In genomic region chr4:46411489-46411888, GRCm38 (mm10) we compare ENCODE assay signal across 14 mouse cellular contexts. TPM values are rescaled to one million over a fixed set of nuclear protein-coding genes. Genes with fewer than 3 reads are reported as not detected.
DNase-seq lines count a peak whose midpoint lies in the region; ATAC-seq lines count a peak whose summit lies in the region.
"Had no signal": no experiment of that assay in that cellular context is flagged by ENCODE, and none has a peak within 500 bp of the region (broad histone marks: within the 10 kb centered on the region; RNA-seq: fewer than 3 reads in every experiment).

No protein-coding gene starts in this region.

- peak; percentile 49 for ATAC-seq in activated CD4-positive, CD25-positive, alpha-beta regulatory T cell, adult 4 months
- ATAC-seq in liver, embryonic 16.5 days (ENCODE audit: low read depth): no peak
- ATAC-seq in hindbrain, embryonic 16.5 days: no peak
- ATAC-seq: forebrain, postnatal 0 days had no signal

- WGBS in liver, embryonic 16.5 days (ENCODE audit: insufficient replicate concordance): 31% methylated on average over 6 of the region's 6 CpGs
- WGBS in hindbrain, embryonic 16.5 days: 83% methylated on average over 6 of the region's 6 CpGs

- H3K4me1 ChIP-seq in liver, embryonic 16.5 days (ENCODE audit: control insufficient read depth, low read depth, low read length): peaks cover 60% of the 10 kb centered on the region
- no peaks in the 10 kb centered on the region for H3K4me1 ChIP-seq in hindbrain, embryonic 16.5 days (ENCODE audit: control insufficient read depth, insufficient read depth, low read depth, low read length)
- H3K4me1 ChIP-seq: limb, embryonic 15.5 days had no signal

- H3K27me3 ChIP-seq in liver, embryonic 16.5 days (ENCODE audit: control insufficient read depth, insufficient read depth, low read depth, low read length): no peaks in the 10 kb centered on the region
- no peaks in the 10 kb centered on the region for H3K27me3 ChIP-seq in hindbrain, embryonic 16.5 days (replicated peaks; ENCODE audit: control insufficient read depth, insufficient read depth, low read length)
- H3K27me3 ChIP-seq: limb, embryonic 15.5 days had no signal

- peak; percentile 12 for DNase-seq in layer of hippocampus, adult 11-12 months (ENCODE audit: low spot score)
- DNase-seq in layer of hippocampus, adult 9-10 months (ENCODE audit: low spot score): no peak
- DNase-seq in thymus, postnatal 10 days (ENCODE audit: low spot score in 2 of 2): peak; percentile 40 to 59
- DNase-seq in right cerebral cortex, postnatal 36 days (ENCODE audit: low spot score in 2 of 2): no peak
- no peak for DNase-seq in gastrocnemius, adult 18-20 months (ENCODE audit: low spot score)
- DNase-seq: adrenal gland, postnatal 14 days; forebrain, postnatal 0 days; kidney, postnatal 14 days had no signal

- no peaks in the 10 kb centered on the region for H3K9me3 ChIP-seq in liver, embryonic 16.5 days (replicated peaks; ENCODE audit: control insufficient read depth, low read length)
- no peaks in the 10 kb centered on the region for H3K9me3 ChIP-seq in hindbrain, embryonic 16.5 days (ENCODE audit: control insufficient read depth, low read length)
- H3K9me3 ChIP-seq: limb, embryonic 15.5 days had no signal

- no peaks in the 10 kb centered on the region for H3K36me3 ChIP-seq in liver, embryonic 16.5 days (ENCODE audit: control insufficient read depth, insufficient read depth)
- H3K36me3 ChIP-seq in hindbrain, embryonic 16.5 days (ENCODE audit: control insufficient read depth, insufficient read depth, low read length): no peaks in the 10 kb centered on the region
- H3K36me3 ChIP-seq: limb, embryonic 15.5 days had no signal

- peak overlapping the region; percentile 99 for H3K27ac ChIP-seq in liver, embryonic 16.5 days (ENCODE audit: low read length)
- H3K27ac ChIP-seq in hindbrain, embryonic 16.5 days (ENCODE audit: low read depth, low read length): no peak overlapping the region
- H3K27ac ChIP-seq: limb, embryonic 15.5 days had no signal

- H3K4me2 ChIP-seq in liver, embryonic 16.5 days (ENCODE audit: low read depth, low read length): peak overlapping the region; percentile 73
- no peak overlapping the region for H3K4me2 ChIP-seq in hindbrain, embryonic 16.5 days (ENCODE audit: low read length)
- H3K4me2 ChIP-seq: limb, embryonic 15.5 days had no signal

- peak overlapping the region; percentile 77 for H3K9ac ChIP-seq in liver, embryonic 16.5 days (ENCODE audit: low read depth, low read length)
- H3K9ac ChIP-seq in hindbrain, embryonic 16.5 days (ENCODE audit: low read depth, low read length): no peak overlapping the region
- H3K9ac ChIP-seq: forebrain, postnatal 0 days; limb, embryonic 15.5 days had no signal

- H3K4me3 ChIP-seq in liver, embryonic 16.5 days (ENCODE audit: low read depth, low read length): no peak overlapping the region
- no peak overlapping the region for H3K4me3 ChIP-seq in hindbrain, embryonic 16.5 days (ENCODE audit: low read length)
- H3K4me3 ChIP-seq: limb, embryonic 15.5 days; myocyte had no signal

RNA-seq across cellular contexts. Expression of gene Hemgn, which starts 1.8 kb away (rescaled TPM):
- polyA plus RNA-seq in activated CD4-positive, CD25-positive, alpha-beta regulatory T cell, adult 4 months (2017; shearing (Covaris generic)): 1 to 10 TPM in 1 of 2 experiments, under 1 TPM in 1; 0.93 to 2.7 TPM
- 375 and 394 TPM in 2 replicates for polyA plus RNA-seq in liver, embryonic 16.5 days (2015; fragmentation: Nextera tagmentation; extraction: Ambion mirVana)
- total RNA-seq in gastrocnemius, adult 18-20 months (2021): not detected
- 0.13 and 0.26 TPM in 2 replicates for polyA plus RNA-seq in hindbrain, embryonic 16.5 days (2015; fragmentation: Nextera tagmentation; extraction: Ambion mirVana)
- total RNA-seq: forebrain, postnatal 0 days had no signal
- polyA plus RNA-seq: forebrain, postnatal 0 days; myocyte; small intestine, adult 2 months had no signal

RNA-seq across cellular contexts. Expression of gene Trmo, which starts 22.3 kb away (rescaled TPM):
- 10 to 100 TPM; 10.9 to 16.3 TPM for polyA plus RNA-seq in activated CD4-positive, CD25-positive, alpha-beta regulatory T cell, adult 4 months (2017; shearing (Covaris generic))
- 6.3 and 7.1 TPM in 2 replicates for polyA plus RNA-seq in liver, embryonic 16.5 days (2015; fragmentation: Nextera tagmentation; extraction: Ambion mirVana)
- 1 to 10 TPM; 2.6 to 3.1 TPM for total RNA-seq in gastrocnemius, adult 18-20 months (2021)
- polyA plus RNA-seq in hindbrain, embryonic 16.5 days (2015; fragmentation: Nextera tagmentation; extraction: Ambion mirVana): 8.8 TPM in 2 replicates

RNA-seq across cellular contexts. Expression of gene Anp32b, which starts 39.2 kb away (rescaled TPM):
- 10 to 100 TPM; 55.1 to 55.3 TPM for polyA plus RNA-seq in activated CD4-positive, CD25-positive, alpha-beta regulatory T cell, adult 4 months (2017; shearing (Covaris generic))
- 318 and 338 TPM in 2 replicates for polyA plus RNA-seq in liver, embryonic 16.5 days (2015; fragmentation: Nextera tagmentation; extraction: Ambion mirVana)
- 10 to 100 TPM; 63.2 to 66.2 TPM for total RNA-seq in gastrocnemius, adult 18-20 months (2021)
- 72.5 and 82.4 TPM in 2 replicates for polyA plus RNA-seq in hindbrain, embryonic 16.5 days (2015; fragmentation: Nextera tagmentation; extraction: Ambion mirVana)

Comparison
In these comparisons a context has a peak if more than half of its experiments do, and no peak if none do; other contexts are left out.
1. DNase-seq: peak in layer of hippocampus, adult 11-12 months (single experiment) and thymus, postnatal 10 days (2 of 2); none in layer of hippocampus, adult 9-10 months (single experiment), right cerebral cortex, postnatal 36 days (0 of 2) and gastrocnemius, adult 18-20 months (single experiment).
2. RNA of gene Hemgn, which starts 1.8 kb away (polyA plus RNA-seq): 375 to 394 TPM in liver, embryonic 16.5 days; 0.93 to 2.7 TPM in activated CD4-positive, CD25-positive, alpha-beta regulatory T cell, adult 4 months and 0.13 to 0.26 TPM in hindbrain, embryonic 16.5 days; every median in the first group is over 100 times any median in the second.